ENCODE assay signal across 15 mouse cellular contexts in the genomic region with DNA sequence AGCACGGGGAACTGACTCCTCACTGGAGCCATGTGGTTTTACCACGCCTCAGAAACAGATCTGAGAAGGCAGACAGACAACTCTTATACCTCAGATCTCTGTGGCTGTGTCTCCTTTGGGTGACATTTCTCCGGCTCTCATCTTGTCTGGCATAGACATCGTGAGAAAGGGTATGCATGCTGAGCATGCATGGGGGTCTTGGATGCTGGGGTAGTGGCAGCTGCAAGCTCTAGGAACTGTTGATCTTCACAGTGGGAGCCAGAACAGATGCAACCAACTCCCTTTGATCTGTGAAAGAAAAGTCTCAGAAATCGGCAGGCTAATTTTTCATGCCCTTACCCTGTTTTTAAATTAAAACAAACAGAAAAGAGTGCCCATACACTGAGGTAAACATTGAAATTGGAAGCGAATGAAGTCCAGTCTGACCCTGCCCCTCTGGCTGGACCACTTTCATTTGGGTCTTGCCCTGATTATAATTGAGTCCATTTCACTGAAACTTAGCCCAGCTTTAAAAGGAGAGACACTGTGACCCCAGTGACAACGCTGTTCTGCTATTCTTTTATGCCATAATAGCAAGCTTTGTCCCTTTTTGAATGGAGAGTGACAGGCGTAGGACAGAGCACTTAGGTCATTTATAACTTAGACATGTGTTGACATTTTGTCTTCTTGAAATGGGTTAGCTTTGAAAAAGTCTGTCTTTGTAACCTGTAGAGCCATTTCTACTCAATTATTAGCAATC. TPM values are rescaled to one million over a fixed set of nuclear protein-coding genes. Genes with fewer than 3 reads are reported as not detected.
DNase-seq lines count a peak whose midpoint lies in the region; ATAC-seq and TF ChIP-seq lines count a peak whose summit lies in the region.
"Had no signal": no experiment of that assay in that cellular context is flagged by ENCODE, and none has a peak within 500 bp of the region (broad histone marks: within the 10 kb centered on the region; RNA-seq: fewer than 3 reads in every experiment).

No protein-coding gene starts in this region.

- H3K9ac ChIP-seq in heart, embryonic 13.5 days = no peak overlapping the region
- H3K9ac ChIP-seq in midbrain, embryonic 14.5 days (replicated peaks; ENCODE audit: low read length) = no peak overlapping the region
- H3K9ac ChIP-seq: kidney, embryonic 15.5 days had no signal

- peak overlapping the region; percentile 32; the same call in 1 of the 2 replicates for H3K27ac ChIP-seq in heart, embryonic 13.5 days (replicated peaks)
- H3K27ac ChIP-seq in thymus, adult 2 months (ENCODE audit: control insufficient read depth, insufficient read depth, low read length) = no peak overlapping the region
- 0 out of 2 replicates have a peak overlapping the region, but pooled peaks have one; percentile 37 for H3K27ac ChIP-seq in midbrain, embryonic 14.5 days (replicated peaks; ENCODE audit: low read depth, low read length)
- H3K27ac ChIP-seq: kidney, embryonic 15.5 days had no signal

- no peak for ATAC-seq in heart, embryonic 13.5 days (ENCODE audit: extremely low read depth, insufficient number of reproducible peaks, low FRiP score, low TSS enrichment)
- no peak for ATAC-seq in midbrain, embryonic 14.5 days (ENCODE audit: low FRiP score, low TSS enrichment)
- ATAC-seq: activated CD4-positive, CD25-positive, alpha-beta regulatory T cell, adult 4 months had no signal

- H3K9me3 ChIP-seq in heart, embryonic 13.5 days = no peaks in the 10 kb centered on the region
- no peaks in the 10 kb centered on the region for H3K9me3 ChIP-seq in midbrain, embryonic 14.5 days (ENCODE audit: control insufficient read depth, low read length)
- H3K9me3 ChIP-seq: kidney, embryonic 15.5 days had no signal

- no peaks in the 10 kb centered on the region for H3K36me3 ChIP-seq in heart, embryonic 13.5 days
- no peaks in the 10 kb centered on the region for H3K36me3 ChIP-seq in thymus, adult 2 months (ENCODE audit: control insufficient read depth, insufficient read depth, low read length)
- H3K36me3 ChIP-seq in midbrain, embryonic 14.5 days (ENCODE audit: control insufficient read depth, insufficient read depth, low read length) = no peaks in the 10 kb centered on the region
- H3K36me3 ChIP-seq: kidney, embryonic 15.5 days had no signal

- TF ChIP-seq CTCF in thymus, adult 2 months (IDR thresholded peaks at IDR 0.05; ENCODE audit: borderline replicate concordance, control insufficient read depth, extremely low read depth, insufficient read depth, low read length, poor library complexity) = no peak

- no peak for DNase-seq in heart, adult 9 months (ENCODE audit: low spot score in 2 of 2)
- peak; percentile 35 for DNase-seq in thymus, postnatal 25 days
- DNase-seq in thymus, adult 2 months = no peak
- no peak for DNase-seq in midbrain, embryonic 14.5 days
- no peak for DNase-seq in left cerebral cortex, adult 11 months (ENCODE audit: low spot score)
- no peak for DNase-seq in right cerebral cortex, postnatal 4 days
- DNase-seq in ovary, postnatal 14 days (ENCODE audit: low spot score) = no peak
- DNase-seq: cerebellum, adult 9-10 months; gastrocnemius, postnatal 36 days; heart, postnatal 4 days; lung, adult 18-20 months had no signal

- H3K27me3 ChIP-seq in heart, embryonic 13.5 days (replicated peaks) = no peaks in the 10 kb centered on the region
- H3K27me3 ChIP-seq in thymus, adult 2 months (ENCODE audit: control insufficient read depth, insufficient read depth, low read length) = no peaks in the 10 kb centered on the region
- H3K27me3 ChIP-seq in midbrain, embryonic 14.5 days (ENCODE audit: control insufficient read depth, insufficient read depth, low read length) = no peaks in the 10 kb centered on the region
- H3K27me3 ChIP-seq: kidney, embryonic 15.5 days had no signal

- H3K4me3 ChIP-seq in heart, embryonic 13.5 days = no peak overlapping the region
- no peak overlapping the region for H3K4me3 ChIP-seq in thymus, adult 2 months (ENCODE audit: control insufficient read depth, insufficient read depth, low read length)
- H3K4me3 ChIP-seq in midbrain, embryonic 14.5 days (replicated peaks; ENCODE audit: low read depth, low read length) = no peak overlapping the region
- H3K4me3 ChIP-seq: erythroblast, embryonic 14.5 days; kidney, embryonic 15.5 days had no signal

- H3K4me2 ChIP-seq in heart, embryonic 13.5 days = no peak overlapping the region
- H3K4me2 ChIP-seq in midbrain, embryonic 14.5 days (ENCODE audit: low read length) = no peak overlapping the region
- H3K4me2 ChIP-seq: kidney, embryonic 15.5 days had no signal

- 55% methylated on average over 8 of the region's 8 CpGs for WGBS in heart, embryonic 13.5 days
- 34% methylated on average over 8 of the region's 8 CpGs for WGBS in thymus, adult 2 months
- 11% methylated on average over 8 of the region's 8 CpGs for WGBS in midbrain, embryonic 14.5 days

- no peak for TF ChIP-seq POLR2A in thymus, adult 2 months (IDR thresholded peaks at IDR 0.05; ENCODE audit: control insufficient read depth, extremely low read depth, insufficient read depth, low read length, poor library complexity)

- peaks cover 88% of the 10 kb centered on the region for H3K4me1 ChIP-seq in heart, embryonic 13.5 days
- peaks cover 52% of the 10 kb centered on the region for H3K4me1 ChIP-seq in thymus, adult 2 months (replicated peaks; ENCODE audit: control insufficient read depth, insufficient read depth, low read length)
- H3K4me1 ChIP-seq in midbrain, embryonic 14.5 days (ENCODE audit: control insufficient read depth, insufficient read depth, low read length) = peaks cover 11% of the 10 kb centered on the region; the same call in 1 of the 2 replicates

RNA-seq across cellular contexts. Expression of a gene that starts 17.9 kb away (rescaled TPM):
- polyA plus RNA-seq in heart, embryonic 13.5 days (2015; fragmentation: Nextera tagmentation; extraction: Ambion mirVana) = 11.4 and 12.0 TPM in 2 replicates
- 49.2 and 50.0 TPM in 2 replicates for polyA plus RNA-seq in thymus, adult 2 months (2012; rRNA removed)
- 6.6 and 9.0 TPM in 2 replicates for polyA plus RNA-seq in midbrain, embryonic 14.5 days (2014; fragmentation: Nextera tagmentation; extraction: Ambion mirVana)
